Mouse (Mus musculus) neural tube, embryonic 14.5 days (tissue): ENCODE results near the gene Arid5b. TPM values are rescaled to one million over a fixed set of nuclear protein-coding genes. Genes with fewer than 3 reads are reported as not detected.
A peak's percentile ranks its signal among the peaks of the same experiment; 100 is the strongest.

Experiments used
- ATAC-seq: fragments of 200-750 bp; cut with Nextera tagmentation; 2 replicates; pipeline ENCODE4 v1.8.0; 2017; ENCODE audit warnings: low read depth, mild to moderate bottlenecking, moderate TSS enrichment, moderate library complexity
- H3K27ac ChIP-seq: fragments of 300-500 bp; sonication (generic); 2 replicates; pipeline ENCODE4 v1.5.1; 2014; ENCODE audit warnings: low read depth, mild to moderate bottlenecking, control low read depth, low read length, moderate library complexity, mixed read lengths
- H3K27me3 ChIP-seq: fragments of 300-500 bp; sonication (generic); 2 replicates; pipeline ENCODE4 v1.6.1; 2014; ENCODE audit warnings: low read length; ENCODE audit not compliant: control insufficient read depth, insufficient read depth
- H3K36me3 ChIP-seq: fragments of 300-500 bp; sonication (generic); 2 replicates; pipeline ENCODE4 v1.6.1; 2014; ENCODE audit warnings: low read length, mixed read lengths; ENCODE audit not compliant: control insufficient read depth, insufficient read depth
- H3K4me1 ChIP-seq: fragments of 300-500 bp; sonication (generic); 2 replicates; pipeline ENCODE4 v1.6.1; 2014; ENCODE audit warnings: low read length; ENCODE audit not compliant: control insufficient read depth, insufficient read depth
- H3K4me2 ChIP-seq: fragments of 300-500 bp; sonication (generic); 2 replicates; pipeline ENCODE4 v1.6.1; 2014; ENCODE audit warnings: mild to moderate bottlenecking, low read depth, low read length, control low read depth
- H3K4me3 ChIP-seq: fragments of 300-500 bp; sonication (generic); 2 replicates; pipeline ENCODE4 v1.5.1; 2014; ENCODE audit warnings: low read depth, low read length, control low read depth, mixed read lengths
- H3K9ac ChIP-seq: fragments of 300-500 bp; sonication (generic); replicated peaks from 2 replicates; pipeline ENCODE4 v1.6.1; 2014; ENCODE audit warnings: low read depth, mild to moderate bottlenecking, control low read depth, low read length, mixed read lengths
- H3K9me3 ChIP-seq: fragments of 300-500 bp; sonication (generic); 2 replicates; pipeline ENCODE4 v1.6.1; 2016; ENCODE audit warnings: low read length; ENCODE audit not compliant: control insufficient read depth
- WGBS: fragments of 180-500 bp; shearing (Covaris S2); extraction: QIAGEN DNeasy Blood & Tissue Kit; methylation state at CpG from one replicate; pipeline ENCODE4 v1.1.7; 2014; 5-methylcytosine and 5-hydroxymethylcytosine counted together
- polyA plus RNA-seq: library from polyadenylated mRNA; unstranded; fragments of >200 nt; fragmentation: Nextera tagmentation; extraction: Ambion mirVana; gene quantifications from 2 replicates; pipeline ENCODE4 v1.2.1, GENCODE M21; 2014

Arid5b gene
- polyA plus RNA-seq, 1 experiment from 2014 or later, result 26.2 TPM

DNA sequence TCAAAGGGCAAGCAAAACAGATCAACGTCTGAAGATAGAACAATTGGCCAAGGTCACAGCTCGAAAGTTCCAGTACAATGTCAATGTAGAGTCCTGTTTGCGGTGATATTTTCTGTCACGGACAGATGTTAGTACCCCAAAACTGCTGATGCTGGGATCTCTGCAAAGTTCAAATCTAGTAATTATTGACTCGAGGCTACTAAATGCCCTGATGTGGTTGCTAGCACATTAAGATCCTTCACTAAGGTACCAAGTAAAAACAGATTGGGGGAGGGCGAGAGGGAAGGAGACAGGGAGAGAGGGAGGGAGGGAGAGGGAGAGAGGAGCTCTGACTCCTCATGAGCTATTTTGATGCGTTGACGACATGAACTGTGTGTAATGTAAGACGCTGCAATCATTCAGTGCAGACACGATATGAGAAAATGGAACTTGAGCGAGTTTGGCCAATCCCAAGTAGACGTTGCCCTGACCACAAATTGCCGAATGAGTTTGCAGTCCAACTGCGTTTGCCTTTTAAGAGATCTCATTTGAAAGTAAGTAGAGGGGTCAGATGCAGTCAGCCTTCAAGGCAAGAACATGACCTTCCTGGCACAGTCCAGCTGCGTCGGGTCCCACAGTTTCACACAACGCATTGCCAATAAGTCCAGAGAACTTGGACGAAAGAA is 133.1 kb downstream of the Arid5b start:
- 83% methylated on average over 18 of the region's 18 CpGs for WGBS
- Histone ChIP-seq H3K4me1 (0 out of 2 replicates have a peak, but pooled peaks cover 2% of the 10 kb centered on the region), H3K4me2 (no peak overlapping the region), H3K36me3 (no peaks in the 10 kb centered on the region), H3K9me3 (no peaks in the 10 kb centered on the region), H3K27ac (no peak overlapping the region), H3K27me3 (no peaks in the 10 kb centered on the region), H3K4me3 (no peak overlapping the region), H3K9ac (no peak overlapping the region)
- ATAC-seq, result no peak

DNA sequence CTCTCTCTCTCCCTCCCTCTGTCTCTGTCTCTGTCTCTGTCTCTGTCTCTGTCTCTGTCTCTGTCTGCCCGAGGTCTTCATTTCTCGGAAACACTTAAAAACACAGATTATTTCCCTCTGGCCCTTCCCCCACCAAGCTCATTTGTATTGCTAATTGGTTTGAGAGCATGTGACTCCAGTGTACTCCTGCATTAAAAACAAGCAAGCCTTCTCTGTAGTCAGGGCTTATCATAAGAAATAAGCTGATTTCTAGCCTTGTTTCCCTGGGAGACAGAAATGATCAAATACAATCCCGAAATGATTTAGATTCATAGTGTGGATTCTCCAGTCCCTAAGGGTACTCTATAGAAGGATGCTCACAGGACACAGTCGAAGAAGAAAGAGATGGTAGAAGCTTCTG is 136.0 kb downstream of the Arid5b start:
- Histone ChIP-seq H3K4me2 (no peak overlapping the region), H3K9ac (no peak overlapping the region), H3K27ac (no peak overlapping the region), H3K4me1 (no peaks in the 10 kb centered on the region), H3K9me3 (no peaks in the 10 kb centered on the region), H3K36me3 (no peaks in the 10 kb centered on the region), H3K27me3 (no peaks in the 10 kb centered on the region), H3K4me3 (no peak overlapping the region)
- 64% methylated on average over 4 of the region's 4 CpGs for WGBS
- no peak for ATAC-seq

DNA sequence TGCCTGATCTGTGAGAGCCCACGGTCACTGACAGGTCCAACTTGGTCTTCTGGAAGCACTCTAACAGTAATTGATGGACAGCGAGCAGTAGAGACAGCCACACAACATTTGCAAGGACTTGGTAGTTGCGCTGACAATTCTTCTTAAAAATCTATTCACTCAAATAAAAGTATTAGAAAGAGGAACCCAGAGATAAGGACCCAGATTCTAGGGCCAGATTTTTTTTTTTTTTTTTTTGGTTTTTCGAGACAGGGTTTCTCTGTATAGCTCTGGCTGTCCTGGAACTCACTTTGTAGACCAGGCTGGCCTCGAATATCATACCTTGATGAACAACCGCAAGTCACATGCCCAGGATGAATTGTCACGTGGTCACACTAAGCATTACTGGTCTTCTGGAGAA is 137.0 kb downstream of the Arid5b start:
- H3K4me1 ChIP-seq, result peaks cover 2% of the 10 kb centered on the region; the same call in 1 of the 2 replicates
- H3K9ac ChIP-seq, result no peak overlapping the region
- no peak for ATAC-seq
- 95% methylated on average over 7 of the region's 7 CpGs for WGBS
- H3K4me2 ChIP-seq, result no peak overlapping the region
- no peaks in the 10 kb centered on the region for H3K9me3 ChIP-seq
- H3K27me3 ChIP-seq, result no peaks in the 10 kb centered on the region
- H3K36me3 ChIP-seq, result no peaks in the 10 kb centered on the region
- no peak overlapping the region for H3K27ac ChIP-seq
- H3K4me3 ChIP-seq, result no peak overlapping the region

DNA sequence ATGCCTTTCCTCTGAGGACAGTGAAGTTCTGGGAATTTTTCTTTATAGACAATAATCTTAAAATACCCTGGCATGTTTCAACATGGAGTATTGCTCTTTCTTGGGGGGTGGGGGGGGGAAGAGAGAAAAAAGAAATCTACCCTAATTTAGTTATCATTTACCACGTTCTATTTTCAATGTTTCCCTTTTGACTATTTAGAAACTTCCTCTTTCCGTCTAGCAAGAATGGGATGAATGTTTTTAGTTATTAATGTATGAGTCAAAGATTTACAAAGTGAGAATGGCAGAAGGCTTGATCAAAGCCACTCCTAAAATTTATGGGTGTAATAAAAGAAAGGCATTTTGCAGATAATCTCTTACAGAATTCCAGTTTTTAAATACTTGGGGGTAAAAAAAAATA is 137.7 kb downstream of the Arid5b start:
- Histone ChIP-seq H3K4me2 (no peak overlapping the region), H3K4me1 (peaks cover 9% of the 10 kb centered on the region; the same call in 1 of the 2 replicates), H3K27ac (no peak overlapping the region), H3K4me3 (no peak overlapping the region), H3K9ac (no peak overlapping the region), H3K36me3 (no peaks in the 10 kb centered on the region), H3K9me3 (no peaks in the 10 kb centered on the region), H3K27me3 (no peaks in the 10 kb centered on the region)
- no peak for ATAC-seq
- 75% methylated on average over 2 of the region's 2 CpGs for WGBS

DNA sequence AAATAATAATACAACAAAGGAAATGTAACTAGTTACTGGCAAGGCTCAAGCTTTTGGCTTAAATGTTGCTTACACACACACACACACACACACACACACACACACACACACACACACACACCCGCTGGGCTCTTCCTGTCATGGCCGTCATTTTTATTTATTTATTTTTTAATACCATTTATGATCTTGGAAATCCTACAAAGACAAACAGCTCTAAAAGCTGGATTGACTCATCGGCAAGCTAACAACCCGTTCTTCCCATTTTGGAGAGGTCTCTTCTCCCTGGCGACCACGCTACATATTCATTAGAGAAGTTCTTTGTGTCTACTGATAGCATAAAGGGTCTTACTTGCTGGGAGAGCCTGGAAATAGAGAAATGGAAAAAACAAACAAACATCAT is 138.2 kb downstream of the Arid5b start:
- Histone ChIP-seq H3K9me3 (no peaks in the 10 kb centered on the region), H3K36me3 (no peaks in the 10 kb centered on the region), H3K9ac (no peak overlapping the region), H3K4me2 (no peak overlapping the region), H3K27me3 (no peaks in the 10 kb centered on the region), H3K4me1 (peaks cover 11% of the 10 kb centered on the region; the same call in 1 of the 2 replicates), H3K4me3 (no peak overlapping the region), H3K27ac (no peak overlapping the region)
- no peak for ATAC-seq
- 71% methylated on average over 6 of the region's 6 CpGs for WGBS

DNA sequence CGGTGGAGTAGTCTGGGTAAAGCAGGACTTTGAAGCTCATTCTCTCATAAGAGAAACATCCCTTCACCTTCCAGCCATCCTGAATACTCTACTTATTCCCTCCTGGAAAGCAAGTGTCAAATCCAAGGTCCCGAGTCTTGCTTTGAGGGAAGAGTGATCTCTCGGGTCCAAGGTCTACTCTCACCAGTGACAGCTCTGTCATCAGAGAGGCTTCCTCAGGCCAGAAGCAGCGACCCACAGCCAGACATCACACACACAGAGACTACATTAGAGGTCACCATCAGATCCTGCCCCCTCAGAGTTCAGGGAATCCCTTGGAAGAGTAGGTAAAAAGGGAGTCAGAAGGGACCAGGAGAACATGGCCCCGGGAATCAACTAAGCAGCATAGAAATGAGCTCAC is 140.4 kb downstream of the Arid5b start:
- WGBS, result 93% methylated on average over 5 of the region's 5 CpGs
- ATAC-seq, result no peak
- H3K27me3 ChIP-seq, result no peaks in the 10 kb centered on the region
- no peak overlapping the region for H3K4me2 ChIP-seq
- H3K27ac ChIP-seq, result no peak overlapping the region
- no peak overlapping the region for H3K4me3 ChIP-seq
- H3K36me3 ChIP-seq, result no peaks in the 10 kb centered on the region
- H3K4me1 ChIP-seq, result peaks cover 11% of the 10 kb centered on the region; the same call in 1 of the 2 replicates
- no peak overlapping the region for H3K9ac ChIP-seq
- no peaks in the 10 kb centered on the region for H3K9me3 ChIP-seq

DNA sequence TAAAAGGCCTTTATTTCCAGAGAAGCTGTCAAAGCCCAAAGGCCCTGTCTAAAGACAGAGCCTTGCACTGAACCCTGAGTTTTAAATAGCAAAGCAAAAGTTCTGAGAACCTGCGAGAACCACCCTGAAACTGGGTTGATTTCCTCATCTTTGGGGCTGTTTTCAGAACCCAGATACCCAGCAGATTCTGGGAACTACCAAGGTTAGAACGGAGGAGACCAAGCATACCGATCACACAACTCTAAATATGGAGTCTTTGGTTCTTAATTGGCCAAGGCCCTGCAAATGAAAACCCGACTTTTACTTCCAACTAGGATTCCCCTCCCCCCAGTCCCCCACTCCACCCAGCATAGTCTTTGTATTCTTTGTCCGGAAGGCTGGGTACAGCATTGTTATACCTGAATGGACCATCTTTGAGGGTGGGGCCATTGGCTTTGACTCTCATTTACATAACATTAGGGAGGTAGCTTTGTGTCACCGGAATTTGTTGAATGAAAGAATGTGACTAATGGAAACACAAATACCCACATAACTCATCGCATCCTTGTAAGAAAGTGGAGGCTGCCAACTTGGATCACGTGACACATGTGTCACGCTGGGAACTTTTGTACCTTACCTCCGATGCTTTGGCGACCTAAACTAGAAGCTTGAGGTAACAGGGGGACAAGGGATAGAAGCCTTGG is 141.2 kb downstream of the Arid5b start:
- Histone ChIP-seq H3K9ac (no peak overlapping the region), H3K4me1 (peaks cover 11% of the 10 kb centered on the region; the same call in 1 of the 2 replicates), H3K27me3 (no peaks in the 10 kb centered on the region), H3K36me3 (no peaks in the 10 kb centered on the region), H3K4me3 (no peak overlapping the region), H3K27ac (0 out of 2 replicates have a peak overlapping the region, but pooled peaks have one; percentile 0), H3K4me2 (no peak overlapping the region), H3K9me3 (no peaks in the 10 kb centered on the region)
- peak; percentile 36; the same call in 1 of the 2 replicates for ATAC-seq
- WGBS, result 27% methylated on average over 11 of the region's 11 CpGs

DNA sequence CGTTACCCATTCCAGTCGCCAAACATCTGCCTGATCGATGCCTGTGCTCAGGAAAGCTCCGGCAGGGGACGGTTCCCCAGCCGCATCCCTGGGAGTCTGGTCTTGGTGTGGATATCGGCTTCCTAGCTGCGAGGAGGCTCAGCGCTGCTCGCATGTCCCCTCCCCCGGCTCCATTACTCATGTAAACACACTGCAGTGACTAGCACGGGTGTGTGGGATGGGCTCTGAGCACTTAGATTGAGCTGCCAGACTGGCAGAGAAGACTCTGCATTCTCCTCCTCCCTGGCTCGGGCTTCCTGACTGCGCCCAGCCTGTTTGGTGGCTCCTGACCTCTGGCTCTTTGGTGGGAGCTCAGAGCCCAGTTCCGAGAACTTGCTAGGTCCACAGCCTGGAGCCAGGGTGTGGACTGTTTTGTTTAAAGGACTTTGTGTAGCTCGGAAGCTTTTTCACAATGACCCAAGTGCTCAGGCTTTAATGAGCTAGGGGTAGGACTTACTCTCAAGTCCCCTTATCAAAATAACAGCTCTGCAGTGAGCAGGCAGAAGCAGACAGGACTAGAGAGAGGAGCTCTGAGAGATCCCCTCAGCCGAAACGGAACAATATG is 142.0 kb downstream of the Arid5b start:
- H3K4me2 ChIP-seq, result peak overlapping the region; percentile 63
- H3K36me3 ChIP-seq, result no peaks in the 10 kb centered on the region
- H3K4me1 ChIP-seq, result peaks cover 11% of the 10 kb centered on the region; the same call in 1 of the 2 replicates
- no peaks in the 10 kb centered on the region for H3K27me3 ChIP-seq
- 5% methylated on average over 18 of the region's 18 CpGs for WGBS
- ATAC-seq, result peak; percentile 86
- 0 out of 2 replicates have a peak overlapping the region, but pooled peaks have one; percentile 0 for H3K27ac ChIP-seq
- peak overlapping the region; percentile 39 for H3K9ac ChIP-seq
- peak overlapping the region; percentile 24 for H3K4me3 ChIP-seq
- no peaks in the 10 kb centered on the region for H3K9me3 ChIP-seq

DNA sequence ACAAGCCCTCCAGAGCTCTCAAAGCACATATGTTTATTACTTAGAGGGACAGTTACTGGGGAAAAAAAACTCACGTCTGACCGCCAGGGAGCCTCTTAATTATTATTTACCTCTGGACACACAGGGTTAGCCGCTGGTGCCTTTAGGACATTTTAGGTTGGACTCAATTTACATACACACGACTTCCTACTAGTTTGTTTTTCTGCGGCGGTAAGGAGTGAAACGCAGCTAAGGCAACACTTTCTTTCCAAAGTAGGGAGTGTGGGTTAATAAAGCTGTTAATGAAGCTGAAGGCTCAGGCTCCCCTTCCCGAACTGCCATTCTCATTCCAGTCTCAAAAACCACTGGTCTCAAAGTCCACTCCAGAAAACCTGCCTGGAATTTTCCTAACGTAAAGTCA is 142.5 kb downstream of the Arid5b start:
- ATAC-seq, result no peak
- 2% methylated on average over 9 of the region's 9 CpGs for WGBS
- no peaks in the 10 kb centered on the region for H3K9me3 ChIP-seq

More for the DNA sequence above, 142.5 kb downstream of the Arid5b start:
- no peaks in the 10 kb centered on the region for H3K36me3 ChIP-seq
- peaks cover 11% of the 10 kb centered on the region; the same call in 1 of the 2 replicates for H3K4me1 ChIP-seq
- no peaks in the 10 kb centered on the region for H3K27me3 ChIP-seq
- H3K4me2 ChIP-seq, result peak overlapping the region; percentile 63
- peak overlapping the region; percentile 39; the same call in 1 of the 2 replicates for H3K9ac ChIP-seq
- peak overlapping the region; percentile 24 for H3K4me3 ChIP-seq
- no peak overlapping the region for H3K27ac ChIP-seq
